Mouse (Mus musculus): ENCODE results near the gene Lsm3. TPM values are rescaled to one million over a fixed set of nuclear protein-coding genes. Genes with fewer than 3 reads are reported as not detected.

The Lsm3 gene
- total RNA-seq, 2 experiments from 2014 or later = 12.7 to 78.4 TPM

GRCm38 (mm10) chr6:91546241-91546884 is 30.6 kb downstream of the Lsm3 start:
- ATAC-seq (replicated peaks; ENCODE audit: low FRiP score, poor library complexity, severe bottlenecking) = no peak

GRCm38 (mm10) chr6:91547313-91547712 is 31.6 kb downstream of the Lsm3 start:
- ATAC-seq (replicated peaks; ENCODE audit: low FRiP score, poor library complexity, severe bottlenecking) = no peak

- no peak for ATAC-seq (replicated peaks; ENCODE audit: low FRiP score, poor library complexity, severe bottlenecking)
Observed at GRCm38 (mm10) chr6:91549621-91550020, 33.9 kb downstream of the Lsm3 start.

GRCm38 (mm10) chr6:91551671-91552070 is 35.9 kb downstream of the Lsm3 start:
- ATAC-seq (replicated peaks; ENCODE audit: low FRiP score, poor library complexity, severe bottlenecking) = no peak

- ATAC-seq (replicated peaks; ENCODE audit: low FRiP score, poor library complexity, severe bottlenecking) = no peak
Observed at GRCm38 (mm10) chr6:91552693-91553092, 37.0 kb downstream of the Lsm3 start.

- ATAC-seq (replicated peaks; ENCODE audit: low FRiP score, poor library complexity, severe bottlenecking) = no peak
Observed at GRCm38 (mm10) chr6:91558565-91558964, 42.8 kb downstream of the Lsm3 start.

GRCm38 (mm10) chr6:91559371-91559770 is 43.6 kb downstream of the Lsm3 start:
- ATAC-seq (replicated peaks; ENCODE audit: low FRiP score, poor library complexity, severe bottlenecking) = no peak

- no peak for ATAC-seq (replicated peaks; ENCODE audit: low FRiP score, poor library complexity, severe bottlenecking)
Observed at GRCm38 (mm10) chr6:91560186-91560585, 44.5 kb downstream of the Lsm3 start.

GRCm38 (mm10) chr6:91563031-91563430 is 47.3 kb downstream of the Lsm3 start:
- no peak for ATAC-seq (replicated peaks; ENCODE audit: low FRiP score, poor library complexity, severe bottlenecking)

GRCm38 (mm10) chr6:91566407-91566806 is 50.7 kb downstream of the Lsm3 start:
- ATAC-seq (replicated peaks; ENCODE audit: low FRiP score, poor library complexity, severe bottlenecking) = no peak

Other genes starting within 250 kb of the Lsm3 start
- not detected in 2 replicates for gene Wnt7a, start 104.6 kb upstream of the Lsm3 start, total RNA-seq (2015; ENCODE audit: low replicate concordance)
- not detected in 2 replicates for gene Wnt7a, start 104.6 kb upstream of the Lsm3 start, total RNA-seq (2017; ENCODE audit: low replicate concordance)
- gene Chchd4, start 42.4 kb upstream of the Lsm3 start, total RNA-seq (2015; ENCODE audit: low replicate concordance) = 2.5 and 6.5 TPM in 2 replicates
- gene Chchd4, start 42.4 kb upstream of the Lsm3 start, total RNA-seq (2017; ENCODE audit: low replicate concordance) = 1.9 and 2.2 TPM in 2 replicates
- 10.2 and 13.8 TPM in 2 replicates for gene Tmem43, start 42.2 kb upstream of the Lsm3 start, total RNA-seq (2015; ENCODE audit: low replicate concordance)
- 11.8 and 16.7 TPM in 2 replicates for gene Tmem43, start 42.2 kb upstream of the Lsm3 start, total RNA-seq (2017; ENCODE audit: low replicate concordance)
- gene Xpc, start within 50 bp of the Lsm3 start, total RNA-seq (2015; ENCODE audit: low replicate concordance) = 5.2 and 6.7 TPM in 2 replicates
- gene Xpc, start within 50 bp of the Lsm3 start, total RNA-seq (2017; ENCODE audit: low replicate concordance) = 9.1 and 14.7 TPM in 2 replicates
- 12.1 and 15.0 TPM in 2 replicates for gene Slc6a6, start 168.1 kb downstream of the Lsm3 start, total RNA-seq (2015; ENCODE audit: low replicate concordance)
- gene Slc6a6, start 168.1 kb downstream of the Lsm3 start, total RNA-seq (2017; ENCODE audit: low replicate concordance) = 7.1 and 11.6 TPM in 2 replicates

Data from erythroblast, adult 5-6 weeks (primary cell).